Mouse (Mus musculus): ENCODE data around the gene D630039A03Rik.

The D630039A03Rik gene

GRCm38 (mm10) chr4:57916201-57916661, at the start of gene D630039A03Rik:
D630039A03Rik (minus strand) TSS chr4:57916297.
- no peak for DNase-seq (ENCODE audit: low read depth, low spot score)

- no peak for DNase-seq (ENCODE audit: low read depth, low spot score)
Measured at GRCm38 (mm10) chr4:57965516-57965915, 49.4 kb upstream of the D630039A03Rik start.

GRCm38 (mm10) chr4:57964143-57964542, 48.0 kb upstream of the D630039A03Rik start:
- DNase-seq (ENCODE audit: low read depth, low spot score) = no peak

- no peak for DNase-seq (ENCODE audit: low read depth, low spot score)
Measured at GRCm38 (mm10) chr4:57959056-57959455, 43.0 kb upstream of the D630039A03Rik start.

- no peak for DNase-seq (ENCODE audit: low read depth, low spot score)
Measured at GRCm38 (mm10) chr4:57958098-57958497, 42.0 kb upstream of the D630039A03Rik start.

- DNase-seq (ENCODE audit: low read depth, low spot score) = peak; percentile 33
Measured at GRCm38 (mm10) chr4:57957200-57958085, 41.3 kb upstream of the D630039A03Rik start.

- peak; percentile 99 for DNase-seq (ENCODE audit: low read depth, low spot score)
Measured at GRCm38 (mm10) chr4:57956029-57956960, 40.2 kb upstream of the D630039A03Rik start, which contains the start of gene Txn1. Txn1 (minus strand) TSS chr4:57956411.

GRCm38 (mm10) chr4:57955544-57955958, 39.5 kb upstream of the D630039A03Rik start:
- DNase-seq (ENCODE audit: low read depth, low spot score) = peak; percentile 87

GRCm38 (mm10) chr4:57954991-57955390, 38.9 kb upstream of the D630039A03Rik start:
- DNase-seq (ENCODE audit: low read depth, low spot score) = no peak

- DNase-seq (ENCODE audit: low read depth, low spot score) = no peak
Measured at GRCm38 (mm10) chr4:57954580-57954979, 38.5 kb upstream of the D630039A03Rik start.

- peak; percentile 44 for DNase-seq (ENCODE audit: low read depth, low spot score)
Measured at GRCm38 (mm10) chr4:57953796-57954195, 37.7 kb upstream of the D630039A03Rik start.

- no peak for DNase-seq (ENCODE audit: low read depth, low spot score)
Measured at GRCm38 (mm10) chr4:57952891-57953290, 36.8 kb upstream of the D630039A03Rik start.

GRCm38 (mm10) chr4:57952416-57952815, 36.3 kb upstream of the D630039A03Rik start:
- no peak for DNase-seq (ENCODE audit: low read depth, low spot score)

GRCm38 (mm10) chr4:57949866-57950265, 33.8 kb upstream of the D630039A03Rik start:
- DNase-seq (ENCODE audit: low read depth, low spot score) = no peak

GRCm38 (mm10) chr4:57947476-57947875, 31.4 kb upstream of the D630039A03Rik start:
- DNase-seq (ENCODE audit: low read depth, low spot score) = no peak

GRCm38 (mm10) chr4:57947036-57947435, 30.9 kb upstream of the D630039A03Rik start:
- DNase-seq (ENCODE audit: low read depth, low spot score) = no peak

GRCm38 (mm10) chr4:57942892-57943291, 26.8 kb upstream of the D630039A03Rik start:
- DNase-seq (ENCODE audit: low read depth, low spot score) = no peak

GRCm38 (mm10) chr4:57940631-57941030, 24.5 kb upstream of the D630039A03Rik start:
- DNase-seq (ENCODE audit: low read depth, low spot score) = no peak

GRCm38 (mm10) chr4:57937292-57937691, 21.2 kb upstream of the D630039A03Rik start:
- no peak for DNase-seq (ENCODE audit: low read depth, low spot score)

- peak; percentile 59 for DNase-seq (ENCODE audit: low read depth, low spot score)
Measured at GRCm38 (mm10) chr4:57934181-57934580, 18.1 kb upstream of the D630039A03Rik start.

- no peak for DNase-seq (ENCODE audit: low read depth, low spot score)
Measured at GRCm38 (mm10) chr4:57930559-57931170, 14.6 kb upstream of the D630039A03Rik start.
